Mouse (Mus musculus): ENCODE results near the gene Ttll3. TPM values are rescaled to one million over a fixed set of nuclear protein-coding genes. Genes with fewer than 3 reads are reported as not detected.
A peak's percentile ranks its signal among the peaks of the same experiment; 100 is the strongest.

The Ttll3 gene
- total and polyA plus RNA-seq, 3 experiments: 2.1 to 7.0 (median 3.5) TPM

DNA sequence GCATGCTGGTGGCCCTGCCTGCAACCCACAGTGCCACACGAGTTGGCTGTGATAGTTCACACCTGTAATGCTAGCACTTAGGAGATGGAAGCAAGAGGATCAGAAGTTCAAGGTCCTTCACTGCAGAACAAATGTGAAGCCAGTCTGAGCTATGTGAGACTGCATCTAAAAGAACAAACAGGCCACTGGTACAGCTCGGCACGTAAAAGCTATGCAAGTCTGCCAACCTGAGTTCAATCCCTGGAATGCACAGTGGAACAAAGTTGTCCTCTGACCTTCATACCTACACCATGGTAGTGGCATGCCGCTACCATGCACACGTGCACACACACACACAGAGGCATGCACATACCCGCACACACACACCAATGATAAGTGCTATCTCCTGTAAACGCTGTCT lies 35.1 kb downstream of the Ttll3 start:
- no peak for DNase-seq

DNA sequence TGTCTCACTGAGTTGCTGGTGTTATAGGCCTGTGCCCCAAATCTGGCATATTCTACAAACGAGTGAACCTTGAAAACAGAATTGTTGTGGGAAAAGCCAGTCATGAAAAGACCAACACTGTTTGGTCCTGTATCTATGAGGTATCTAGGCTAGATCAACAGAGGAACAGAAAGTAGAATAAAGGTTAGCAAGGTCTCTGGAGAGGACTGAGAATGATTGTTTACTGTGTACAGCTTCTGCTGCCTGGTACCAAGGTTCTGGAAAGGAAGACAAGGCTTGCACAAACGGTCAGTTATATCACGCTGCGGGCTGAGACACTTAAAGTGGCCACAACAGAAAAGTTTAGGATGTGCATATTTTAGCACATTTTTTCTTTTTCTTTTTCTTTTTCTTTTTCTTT lies 37.6 kb downstream of the Ttll3 start:
- DNase-seq: no peak

DNA sequence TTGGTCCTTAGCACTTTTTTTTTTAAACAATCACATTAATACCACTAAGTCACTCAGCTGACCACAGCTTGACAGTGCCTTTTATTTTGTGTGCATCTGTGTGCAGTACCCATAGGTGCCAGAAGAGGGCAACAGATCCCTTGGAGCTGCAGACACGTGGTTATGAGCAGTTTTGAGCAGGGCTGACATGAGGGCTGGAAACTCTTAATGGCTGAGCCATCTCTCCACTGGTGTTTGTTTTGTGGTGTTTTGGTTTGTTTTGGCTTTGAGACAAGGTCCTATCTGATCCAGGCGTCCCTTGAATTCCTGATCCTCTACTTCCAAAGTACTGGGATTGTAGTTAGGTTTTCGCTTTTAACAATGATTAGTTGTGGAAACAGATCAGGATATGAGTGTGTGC lies 38.3 kb downstream of the Ttll3 start:
- DNase-seq: no peak

DNA sequence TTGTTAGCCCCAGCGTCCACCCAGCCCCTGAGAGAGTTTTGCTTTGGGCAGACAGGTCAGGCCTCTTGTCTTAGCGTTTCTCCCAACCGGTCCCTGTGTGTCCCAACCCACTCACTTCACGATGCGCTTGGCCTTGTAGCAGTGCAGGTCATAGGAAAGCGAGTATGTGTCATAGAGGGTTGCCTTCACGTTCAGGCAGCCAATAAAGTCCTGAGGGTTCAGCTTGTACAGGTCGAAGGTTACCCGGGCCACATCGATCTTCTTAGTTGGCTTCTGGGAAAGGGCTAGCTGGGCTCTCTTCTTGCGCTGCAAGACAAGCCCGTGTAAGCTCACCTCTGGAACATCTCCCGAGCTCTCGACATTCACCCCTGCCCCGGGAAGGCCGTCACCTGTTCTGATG lies 38.9 kb downstream of the Ttll3 start:
- DNase-seq: no peak

DNA sequence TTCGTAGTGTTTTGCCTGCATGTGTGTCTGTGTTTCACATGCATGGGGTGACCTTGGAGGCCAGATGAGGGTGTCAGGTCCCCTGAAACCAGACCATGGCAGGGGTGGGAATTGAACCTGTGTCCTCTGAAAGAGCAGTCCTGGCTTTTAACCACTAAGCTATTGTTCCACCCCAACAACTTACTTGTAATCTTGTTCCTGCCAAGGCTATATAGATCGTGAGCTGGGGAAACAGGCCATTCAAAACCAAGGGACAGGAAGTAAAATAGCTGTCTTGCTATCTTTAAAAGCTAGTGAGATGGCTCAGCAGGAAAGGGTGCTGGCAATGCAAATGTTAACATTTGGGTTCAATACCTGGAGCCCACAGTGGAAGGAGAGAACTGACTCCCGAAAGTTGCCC lies 40.9 kb downstream of the Ttll3 start:
- no peak for DNase-seq

DNA sequence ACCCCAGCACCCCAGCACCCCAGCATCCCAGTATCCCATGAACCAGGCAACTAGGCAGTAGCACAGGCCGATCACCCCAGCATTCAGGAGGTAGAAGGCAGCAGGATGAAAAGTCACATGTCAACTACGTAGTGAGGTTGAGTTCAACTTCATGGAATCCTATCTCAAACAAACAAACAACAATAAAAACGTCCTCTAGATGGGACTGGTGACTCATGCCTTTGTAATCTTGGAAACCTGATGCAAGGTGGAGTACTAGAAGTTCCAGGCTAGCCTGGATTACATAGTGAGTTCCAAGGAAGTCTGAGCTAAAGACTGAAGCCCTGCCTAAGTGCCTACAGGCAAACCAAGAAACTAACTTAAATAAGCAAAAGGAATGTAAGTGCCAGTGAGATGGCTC lies 41.8 kb downstream of the Ttll3 start:
- DNase-seq: no peak

DNA sequence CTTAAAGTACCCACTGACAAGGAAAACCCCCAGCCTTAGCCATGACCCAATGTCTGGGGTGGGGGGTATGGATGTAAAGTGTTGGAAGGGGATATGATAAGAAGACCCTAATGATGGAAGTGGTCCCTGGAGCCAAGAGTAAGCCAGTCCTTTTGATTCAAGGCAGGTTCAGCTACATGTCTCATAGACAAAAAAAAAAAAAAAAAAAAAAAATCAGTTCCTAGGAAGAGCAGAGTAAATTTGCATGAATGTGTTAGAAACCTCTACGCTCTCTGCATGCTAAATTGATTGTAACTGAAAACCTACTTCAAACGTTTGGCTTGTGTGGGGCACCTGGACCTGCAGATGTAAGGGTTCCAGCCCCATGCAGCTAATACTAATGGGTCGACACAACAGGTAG lies 42.7 kb downstream of the Ttll3 start:
- DNase-seq: no peak

DNA sequence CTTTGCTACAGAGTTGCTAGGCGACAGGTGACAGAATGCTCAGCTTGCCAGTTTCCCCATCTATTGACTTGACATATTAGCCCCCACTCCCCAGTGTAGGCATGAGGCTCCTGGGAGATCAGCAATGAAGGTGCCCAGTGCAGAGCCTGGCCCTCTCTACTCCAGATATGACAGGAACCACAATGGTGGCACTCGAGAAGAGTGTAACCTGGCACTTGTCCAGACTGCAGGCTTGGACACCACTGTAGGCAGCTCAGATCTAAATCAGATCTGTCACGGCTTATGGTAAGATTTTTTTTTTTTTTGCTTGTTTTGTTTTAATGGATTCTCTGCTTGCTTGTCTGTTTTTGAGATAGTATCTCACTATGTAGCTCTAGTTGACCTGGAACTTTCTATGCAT lies 44.6 kb downstream of the Ttll3 start:
- no peak for DNase-seq

DNA sequence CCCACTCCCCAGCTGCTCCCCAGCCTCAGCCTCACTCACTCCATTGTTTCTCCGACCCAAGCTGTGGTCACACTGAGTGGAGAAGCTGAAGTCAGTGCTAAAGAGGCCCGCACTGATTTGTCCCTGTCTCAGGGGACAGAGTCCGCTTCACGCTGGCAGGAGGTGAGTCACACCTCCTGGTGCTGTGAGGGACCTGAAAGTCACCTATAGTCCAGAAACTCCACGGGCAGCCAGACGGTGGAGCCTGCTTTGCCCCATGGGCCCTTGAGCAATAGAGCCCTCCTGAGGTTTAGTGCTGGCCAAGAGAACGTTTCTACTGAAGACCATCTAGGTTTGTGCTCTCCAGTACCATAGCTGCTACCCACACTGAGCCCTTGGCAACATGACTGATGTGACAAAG lies 45.6 kb downstream of the Ttll3 start:
- DNase-seq: peak; percentile 44

DNA sequence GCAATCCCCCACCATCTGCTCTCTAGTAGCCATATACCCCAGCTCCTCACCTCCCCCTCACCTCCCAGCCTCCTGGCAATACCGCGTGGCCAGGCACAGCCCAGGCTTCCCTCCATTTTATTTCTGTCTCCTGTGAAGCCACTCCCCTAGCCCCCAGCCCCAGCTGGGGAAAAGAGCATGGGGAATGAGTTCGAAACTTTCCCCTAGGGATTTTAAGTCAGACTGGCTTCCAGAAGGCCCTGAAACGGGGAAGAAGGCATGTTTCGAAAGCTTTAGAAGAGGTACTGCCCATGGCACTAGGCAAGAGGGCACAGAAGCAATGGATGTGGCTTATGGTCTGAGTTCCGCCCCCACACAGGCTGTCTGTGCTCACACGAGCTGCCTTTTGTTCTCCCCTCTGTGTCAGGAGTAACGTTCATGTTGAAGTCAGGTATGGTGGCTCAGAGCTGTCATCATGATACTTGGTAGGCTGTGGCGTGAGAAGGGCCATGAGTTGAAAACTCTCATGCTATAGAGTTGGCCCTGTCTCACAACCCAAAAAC lies 46.7 kb downstream of the Ttll3 start, which contains the start of gene Cidec:
Cidec (minus strand) TSS at position 97 of the 542 bp plus-strand sequence.
- peak; percentile 42 for DNase-seq

DNA sequence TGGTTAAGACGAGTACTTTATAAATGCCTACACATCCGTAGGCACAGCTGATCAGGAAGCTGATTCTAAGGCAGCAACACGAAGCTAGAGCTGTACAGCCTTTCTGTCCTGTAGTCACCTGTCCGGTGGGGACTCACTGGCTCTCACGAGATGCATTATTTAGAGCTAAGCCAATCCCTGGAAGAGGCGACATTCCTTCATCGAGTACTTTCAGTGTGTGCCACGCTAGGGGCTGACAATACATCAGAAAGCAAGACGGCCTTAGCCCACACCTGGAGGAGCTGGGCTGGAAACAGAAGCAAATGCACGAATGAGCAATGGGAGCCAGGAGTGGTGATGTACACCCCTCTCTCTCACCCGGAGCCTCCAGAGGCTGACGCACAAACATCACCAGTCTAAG lies 48.1 kb downstream of the Ttll3 start:
- DNase-seq: no peak

DNA sequence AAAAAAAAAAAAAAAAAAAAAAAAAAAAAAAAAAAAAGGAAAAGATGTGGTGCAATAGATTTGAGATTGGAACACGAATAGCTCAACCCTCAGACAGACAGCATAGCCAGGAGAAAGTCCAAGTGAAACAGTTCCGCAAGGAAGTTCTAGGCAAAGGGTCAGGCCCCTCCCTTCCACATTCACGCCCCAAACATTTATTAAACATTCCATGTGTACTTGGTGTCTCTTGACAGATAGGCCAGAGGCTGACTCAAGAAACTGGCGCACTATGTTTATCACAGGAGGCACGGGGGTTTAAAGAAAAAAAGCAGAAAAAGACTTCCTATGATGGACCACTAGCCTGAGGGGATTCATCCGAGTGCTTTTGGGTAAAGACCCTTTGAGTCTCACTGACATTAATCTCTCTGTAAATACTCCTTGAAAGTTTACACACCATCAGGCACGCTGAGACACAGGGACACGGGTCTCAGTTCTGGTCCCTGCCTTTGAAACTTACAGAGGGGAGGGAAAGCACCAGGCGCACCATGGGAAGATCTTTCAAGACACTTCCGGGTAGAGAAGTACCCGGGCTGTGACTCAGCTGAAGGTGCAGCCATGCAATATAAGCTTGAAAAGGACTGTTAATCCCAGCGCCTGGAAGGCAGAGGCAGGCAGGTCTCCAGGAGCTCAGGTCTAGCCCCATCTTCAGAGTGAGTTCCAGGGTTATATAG lies 49.8 kb downstream of the Ttll3 start:
- peak; percentile 26 for DNase-seq

DNA sequence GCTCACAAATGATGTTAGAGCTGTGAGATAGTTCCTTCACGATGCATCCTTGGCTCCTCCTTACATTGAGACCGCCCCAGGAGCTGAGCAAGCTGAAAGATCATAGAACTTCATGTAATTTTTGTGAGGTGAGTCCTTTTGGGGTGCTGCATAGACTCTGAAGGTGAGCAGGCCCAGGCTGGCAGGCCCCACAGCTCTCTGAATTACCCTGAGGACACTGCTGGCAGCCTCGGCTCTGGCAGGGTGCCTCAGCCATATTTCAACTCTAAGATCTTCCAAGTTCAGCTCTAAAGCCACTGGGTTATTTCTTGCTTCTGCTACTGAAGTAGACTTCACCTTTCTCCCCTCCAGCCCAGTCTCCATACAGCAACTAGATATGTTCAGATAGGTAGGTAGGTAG lies 51.6 kb downstream of the Ttll3 start:
- peak; percentile 29 for DNase-seq

DNA sequence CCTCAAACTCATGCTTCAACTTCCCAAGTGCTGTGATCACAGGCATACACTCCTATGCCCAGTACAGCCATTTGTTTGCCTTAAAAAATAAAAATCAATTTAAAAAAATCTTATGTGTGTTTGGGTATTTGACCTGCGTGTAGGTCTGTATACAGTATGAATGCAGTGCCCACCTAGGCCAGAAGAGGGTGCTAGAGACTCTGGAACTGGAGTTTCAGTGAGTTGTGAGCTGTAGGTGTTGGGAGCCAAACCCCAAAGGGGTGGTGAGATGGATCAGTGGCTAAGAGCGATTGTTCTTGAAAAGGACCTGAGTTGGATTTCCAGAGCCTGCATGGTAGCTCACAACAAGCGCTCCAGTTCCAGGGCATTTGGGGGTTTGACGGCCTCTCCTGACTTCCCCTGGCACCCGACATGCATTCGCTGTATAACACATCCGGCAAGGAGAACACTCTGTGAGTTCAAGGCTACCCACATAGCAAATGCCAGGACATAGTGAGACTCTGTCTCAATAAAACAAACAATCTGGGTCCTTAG lies 52.2 kb downstream of the Ttll3 start:
- peak; percentile 74 for DNase-seq

DNA sequence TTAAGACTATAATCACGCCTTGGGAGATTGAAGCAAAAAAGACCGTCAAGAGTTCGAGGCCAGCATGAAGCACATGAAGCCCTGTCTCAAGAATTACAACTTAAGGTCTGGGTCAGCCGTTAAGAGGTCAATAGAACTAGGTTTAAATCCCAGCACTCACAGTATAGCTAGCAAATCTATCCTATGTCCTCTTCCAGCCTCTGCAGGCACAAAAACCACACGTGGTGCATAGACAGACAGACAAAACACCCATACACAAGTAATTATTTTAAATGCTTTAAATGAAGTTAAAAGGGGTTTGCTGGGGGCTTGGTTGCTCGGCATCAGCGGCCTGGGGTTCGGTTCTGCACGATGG lies 53.0 kb downstream of the Ttll3 start:
- no peak for DNase-seq

DNA sequence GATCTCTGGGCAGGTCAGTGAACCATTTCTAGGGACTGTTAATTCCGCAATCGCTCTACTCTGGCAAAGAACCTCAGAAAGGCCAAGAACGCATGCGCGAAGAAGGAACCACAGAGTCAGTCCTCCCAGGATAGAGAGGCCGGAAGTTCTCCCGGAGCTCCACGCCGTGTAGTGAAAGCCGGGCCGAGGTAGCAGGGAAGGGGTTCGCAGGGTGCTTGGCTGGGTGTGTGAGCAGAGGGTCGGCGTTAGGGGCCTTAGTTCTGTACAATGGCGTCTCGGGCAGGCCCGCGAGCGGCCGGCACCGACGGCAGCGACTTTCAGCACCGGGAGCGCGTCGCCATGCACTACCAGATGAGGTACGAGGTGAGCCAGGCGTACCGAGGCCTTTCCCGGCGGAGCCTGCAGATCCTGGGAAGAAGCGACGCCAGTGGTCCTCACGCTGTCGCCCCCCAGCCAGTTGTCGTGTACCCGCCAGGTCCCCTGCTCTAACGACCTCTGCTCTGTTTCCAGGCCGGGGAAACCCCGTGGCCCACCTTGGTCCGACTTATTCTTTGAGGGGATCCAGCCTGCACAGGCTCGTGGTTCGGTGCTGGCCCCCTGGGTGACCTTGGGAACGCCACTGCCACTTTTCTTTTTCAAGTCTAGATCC lies 53.5 kb downstream of the Ttll3 start, which contains the start of gene Jagn1:
Jagn1 (plus strand) TSS at position 128 of the 649 bp plus-strand sequence.
- peak; percentile 95 for DNase-seq

DNA sequence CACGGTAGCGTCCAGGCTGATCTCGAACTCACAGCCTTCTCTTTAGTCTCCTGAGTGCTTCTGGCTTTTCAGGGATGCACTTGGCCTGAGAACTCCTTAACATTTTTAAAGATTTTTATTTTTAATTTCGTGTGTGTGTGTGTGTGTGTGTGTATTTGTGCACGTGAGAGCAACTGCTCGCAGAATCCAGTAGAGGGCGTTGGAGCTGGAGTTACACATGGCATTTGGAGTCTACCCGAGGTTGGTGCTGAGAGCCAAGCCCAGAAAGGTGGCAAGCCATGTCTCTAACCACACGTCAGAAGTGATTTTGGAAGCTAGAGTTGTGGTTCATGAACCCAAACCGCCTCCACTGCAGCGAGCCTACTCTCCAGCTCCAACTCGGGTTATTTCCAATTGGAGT lies 54.0 kb downstream of the Ttll3 start:
- DNase-seq: no peak

DNA sequence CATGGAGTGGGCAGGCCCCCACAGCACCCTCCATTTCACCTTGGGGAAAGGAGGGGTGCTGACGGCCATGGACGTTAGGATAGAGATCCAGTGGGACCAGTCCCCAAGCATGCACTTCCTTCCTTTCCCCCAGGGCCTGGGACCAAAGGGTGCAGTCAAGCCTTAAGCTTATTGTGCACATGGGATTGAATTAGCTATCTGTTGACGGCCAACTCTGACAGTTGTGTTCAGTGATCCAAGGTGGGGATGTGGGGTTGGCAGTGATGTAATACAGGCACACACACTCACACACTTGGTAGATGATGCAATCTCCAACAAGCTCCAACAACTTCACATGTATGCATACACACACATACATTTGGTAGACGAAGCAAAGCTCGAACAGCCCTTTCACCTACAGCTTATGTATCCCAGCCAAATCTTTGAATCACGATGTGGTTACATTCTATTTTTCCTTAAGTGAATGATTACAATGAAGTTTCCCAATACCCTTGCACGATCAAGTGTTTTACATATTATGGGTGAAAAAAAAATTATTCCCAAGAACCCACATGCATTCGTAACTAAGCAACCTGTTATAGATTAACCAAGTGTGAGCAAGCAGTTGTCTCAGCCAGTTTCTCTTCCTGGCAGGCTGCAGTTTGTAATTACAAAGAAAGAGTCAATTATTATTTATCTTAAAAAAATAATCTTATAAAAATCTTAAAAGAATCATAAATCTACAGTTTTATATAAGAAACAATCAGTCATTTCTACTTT lies 55.3 kb downstream of the Ttll3 start:
- no peak for DNase-seq

DNA sequence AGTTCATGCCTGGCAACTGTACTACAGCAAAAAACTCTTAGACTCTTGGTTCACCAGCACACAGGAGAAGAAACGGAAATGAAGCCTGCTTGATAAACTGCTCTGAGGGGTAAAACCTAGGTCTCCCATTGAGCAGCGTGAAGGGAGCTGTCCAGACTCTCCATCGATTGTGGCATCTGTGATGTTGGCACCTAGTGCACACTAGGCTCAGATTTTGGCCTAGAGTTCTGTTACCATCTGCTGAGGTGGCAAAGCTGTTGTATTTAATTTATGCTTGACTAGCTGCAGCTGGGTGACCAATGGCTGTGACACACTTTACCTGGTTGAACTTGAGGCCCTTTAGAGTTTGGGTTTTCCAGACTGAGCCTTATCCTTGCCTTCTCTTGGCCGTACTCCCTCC lies 58.6 kb downstream of the Ttll3 start:
- DNase-seq: no peak

DNA sequence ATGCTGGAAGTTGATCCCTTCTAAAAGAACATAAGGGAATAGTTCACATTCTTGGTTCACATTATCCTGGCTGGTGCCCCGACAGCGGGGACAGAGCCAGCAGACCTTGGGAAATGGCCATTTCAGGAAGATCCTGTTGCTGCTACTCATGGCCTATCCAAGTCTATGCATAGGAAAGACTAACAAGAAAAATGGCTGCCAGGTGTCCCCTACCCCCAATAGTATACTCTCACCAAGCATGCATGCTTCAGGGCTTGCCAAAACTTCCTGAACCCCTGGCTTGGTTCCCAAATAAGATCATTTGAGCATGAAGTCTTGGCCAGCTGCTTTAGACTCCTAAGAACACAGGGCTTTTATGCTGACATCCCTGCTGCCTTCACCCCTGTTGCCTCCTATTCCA lies 62.8 kb downstream of the Ttll3 start:
- DNase-seq: no peak

DNA sequence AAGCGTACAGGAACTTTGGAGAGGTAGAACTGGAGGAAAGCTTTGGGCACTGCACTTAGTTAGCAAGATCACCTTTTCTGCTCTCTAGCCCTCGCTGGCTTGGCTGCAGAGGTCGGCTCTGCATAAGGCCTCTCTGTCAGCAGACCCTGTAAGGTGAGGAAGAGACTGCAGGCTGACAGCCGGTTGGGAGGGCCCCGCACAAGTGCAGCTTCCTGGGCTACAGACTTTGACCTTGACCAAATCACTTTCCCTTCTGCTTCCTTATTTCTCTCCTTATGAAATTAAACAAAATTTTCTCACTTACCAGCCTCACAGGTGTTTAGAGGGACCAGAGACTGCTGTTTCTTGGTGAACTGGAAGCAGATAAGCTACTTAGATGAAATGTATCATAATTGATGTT lies 65.9 kb downstream of the Ttll3 start:
- no peak for DNase-seq

DNA sequence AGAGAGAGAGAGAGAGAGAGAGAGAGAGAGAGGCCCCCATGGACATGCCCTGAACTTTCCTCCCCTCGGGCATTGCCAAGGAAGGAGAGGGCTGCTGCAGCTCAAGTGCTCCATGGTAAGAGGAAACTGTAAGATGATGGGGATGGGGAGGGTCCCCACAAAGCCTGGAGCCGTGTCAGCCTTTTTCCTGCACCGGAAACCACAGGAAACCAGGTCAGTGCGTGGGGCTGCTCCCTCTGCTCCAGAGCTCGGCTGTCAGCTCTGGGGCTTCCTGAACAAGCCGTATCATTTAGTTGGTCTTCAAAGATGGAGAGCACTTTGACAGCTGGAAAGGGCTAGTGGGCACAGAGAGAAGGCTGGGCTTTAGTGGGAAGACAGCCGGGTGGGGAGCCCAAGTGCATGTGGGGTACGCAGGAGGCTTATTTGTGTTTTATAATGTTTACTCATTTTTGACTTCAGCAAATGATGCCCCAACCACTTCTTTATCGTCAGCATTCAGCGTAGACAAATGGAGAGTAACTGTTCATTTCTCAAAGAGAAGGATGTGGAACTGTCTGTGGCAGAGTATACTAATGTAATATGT lies 69.0 kb downstream of the Ttll3 start, which contains the start of gene Il17re:
Il17re (plus strand) TSS at position 533 of the 583 bp plus-strand sequence.
- no peak for DNase-seq

All from adrenal gland, adult 2 months (tissue).